Mouse (Mus musculus) embryonic facial prominence, embryonic 15.5 days (tissue): ENCODE measurements at regions not wholly inside any gene's neighbourhood (a gene's known extent, or its start where the extent isn't known, plus 50 kb on each side); places are given as distances from the start of the nearest gene placed in this dataset.

Experiments
- ATAC-seq: fragments of 200-750 bp; cut with Nextera tagmentation; 2 replicates; pipeline ENCODE4 v1.8.0; 2017; ENCODE audit warnings: low read depth, moderate TSS enrichment; ENCODE audit not compliant: insufficient number of reproducible peaks, low FRiP score, low TSS enrichment
- H3K27ac ChIP-seq: fragments of 300-500 bp; sonication (generic); replicated peaks from 2 replicates; pipeline ENCODE4 v1.5.1; 2015; ENCODE audit warnings: mild to moderate bottlenecking, inconsistent platforms
- H3K27me3 ChIP-seq: fragments of 300-500 bp; sonication (generic); 2 replicates; pipeline ENCODE4 v1.6.1; 2015; ENCODE audit warnings: inconsistent platforms
- H3K36me3 ChIP-seq: fragments of 300-500 bp; sonication (generic); 2 replicates; pipeline ENCODE4 v1.6.1; 2015; ENCODE audit warnings: mild to moderate bottlenecking, inconsistent platforms
- H3K4me1 ChIP-seq: fragments of 300-500 bp; sonication (generic); 2 replicates; pipeline ENCODE4 v1.6.1; 2015; ENCODE audit warnings: inconsistent platforms
- H3K4me2 ChIP-seq: fragments of 300-500 bp; sonication (generic); replicated peaks from 2 replicates; pipeline ENCODE4 v1.6.1; 2015; ENCODE audit warnings: mild to moderate bottlenecking, inconsistent platforms
- H3K4me3 ChIP-seq: fragments of 300-500 bp; sonication (generic); replicated peaks from 2 replicates; pipeline ENCODE4 v1.5.1; 2015; ENCODE audit warnings: mild to moderate bottlenecking, inconsistent platforms
- H3K9ac ChIP-seq: fragments of 300-500 bp; sonication (generic); 2 replicates; pipeline ENCODE4 v1.6.1; 2015; ENCODE audit warnings: inconsistent platforms
- H3K9me3 ChIP-seq: fragments of 300-500 bp; sonication (generic); replicated peaks from 2 replicates; pipeline ENCODE4 v1.6.1; 2016; ENCODE audit warnings: inconsistent platforms
- WGBS: fragments of 180-500 bp; shearing (Covaris S2); methylation state at CpG from one replicate; pipeline ENCODE4 v1.1.7; 2015; 5-methylcytosine and 5-hydroxymethylcytosine counted together

GRCm38 (mm10) chr15:67799871-67800270, 1299.2 kb upstream of the Lrrc6 start:
- H3K4me2 ChIP-seq, result no peak overlapping the region
- 52% methylated on average over 1 of the region's 1 CpGs for WGBS
- H3K4me1 ChIP-seq, result no peaks in the 10 kb centered on the region
- no peaks in the 10 kb centered on the region for H3K27me3 ChIP-seq
- H3K27ac ChIP-seq, result no peak overlapping the region
- no peak for ATAC-seq
- no peak overlapping the region for H3K4me3 ChIP-seq
- H3K9ac ChIP-seq, result no peak overlapping the region
- H3K9me3 ChIP-seq, result no peaks in the 10 kb centered on the region
- H3K36me3 ChIP-seq, result no peaks in the 10 kb centered on the region

DNA sequence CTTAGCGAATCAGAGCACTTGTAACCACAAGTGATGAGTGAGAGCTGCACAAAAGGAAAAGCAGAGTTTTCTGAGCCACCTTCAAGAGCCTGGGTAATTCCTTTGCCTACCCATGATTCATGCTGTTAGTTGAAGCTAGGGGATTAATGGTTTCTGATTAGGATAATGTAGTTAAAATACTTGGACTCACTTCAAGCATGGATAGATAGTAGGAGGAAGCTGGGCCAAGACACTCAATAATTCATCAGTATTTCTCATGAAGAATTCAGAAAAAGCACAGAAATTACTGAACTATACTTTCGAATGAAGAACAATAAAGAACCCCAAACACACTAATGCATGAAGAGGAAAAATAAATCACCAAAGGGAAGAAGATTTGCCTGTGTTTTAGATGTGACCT, 1294.9 kb upstream of the Lrrc6 start:
- Histone ChIP-seq H3K27me3 (no peaks in the 10 kb centered on the region), H3K9me3 (no peaks in the 10 kb centered on the region), H3K4me2 (no peak overlapping the region), H3K27ac (no peak overlapping the region), H3K36me3 (no peaks in the 10 kb centered on the region), H3K4me3 (no peak overlapping the region), H3K9ac (no peak overlapping the region), H3K4me1 (no peaks in the 10 kb centered on the region)
- WGBS, result 78% methylated on average over 2 of the region's 2 CpGs
- ATAC-seq, result no peak

GRCm38 (mm10) chr15:67792822-67793221, 1292.1 kb upstream of the Lrrc6 start:
- Histone ChIP-seq H3K9ac (no peak overlapping the region), H3K4me3 (no peak overlapping the region), H3K4me1 (no peaks in the 10 kb centered on the region), H3K27ac (no peak overlapping the region), H3K27me3 (no peaks in the 10 kb centered on the region), H3K36me3 (no peaks in the 10 kb centered on the region), H3K9me3 (no peaks in the 10 kb centered on the region), H3K4me2 (no peak overlapping the region)
- ATAC-seq, result no peak

GRCm38 (mm10) chr15:67788587-67788986, 1287.9 kb upstream of the Lrrc6 start:
- H3K27me3 ChIP-seq, result no peaks in the 10 kb centered on the region
- H3K4me2 ChIP-seq, result no peak overlapping the region
- no peak overlapping the region for H3K9ac ChIP-seq
- H3K36me3 ChIP-seq, result no peaks in the 10 kb centered on the region
- no peak for ATAC-seq
- H3K27ac ChIP-seq, result no peak overlapping the region
- no peaks in the 10 kb centered on the region for H3K9me3 ChIP-seq
- peaks cover 7% of the 10 kb centered on the region; the same call in 1 of the 2 replicates for H3K4me1 ChIP-seq
- H3K4me3 ChIP-seq, result no peak overlapping the region

DNA sequence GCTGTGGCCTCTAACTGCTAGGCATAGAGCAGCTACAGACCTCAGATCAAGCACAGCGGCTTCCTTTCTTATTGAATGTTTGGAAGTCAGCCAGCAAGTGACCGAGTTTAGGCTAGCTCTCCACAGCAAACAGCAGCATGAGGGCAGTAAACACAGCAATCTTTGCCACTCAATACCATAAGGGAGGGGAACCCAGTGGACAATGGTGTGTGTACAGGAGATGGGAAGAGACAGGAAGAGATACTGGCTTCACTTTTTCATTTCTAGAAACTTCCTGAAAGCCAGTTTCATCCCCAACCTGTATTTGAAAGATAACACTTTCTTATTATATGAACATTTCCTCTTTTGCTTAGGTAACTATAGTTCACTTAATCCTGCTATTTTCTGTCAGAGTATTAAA, 1284.9 kb upstream of the Lrrc6 start:
- Histone ChIP-seq H3K4me3 (no peak overlapping the region), H3K36me3 (no peaks in the 10 kb centered on the region), H3K27ac (no peak overlapping the region), H3K27me3 (no peaks in the 10 kb centered on the region), H3K9me3 (no peaks in the 10 kb centered on the region), H3K4me2 (no peak overlapping the region), H3K4me1 (peaks cover 7% of the 10 kb centered on the region; the same call in 1 of the 2 replicates), H3K9ac (no peak overlapping the region)
- WGBS, result 38% methylated on average over 2 of the region's 2 CpGs
- peak; percentile 47; the same call in 1 of the 2 replicates for ATAC-seq

GRCm38 (mm10) chr15:67783754-67784153, 1283.0 kb upstream of the Lrrc6 start:
- no peaks in the 10 kb centered on the region for H3K27me3 ChIP-seq
- no peak for ATAC-seq
- H3K4me3 ChIP-seq, result no peak overlapping the region
- peaks cover 7% of the 10 kb centered on the region; the same call in 1 of the 2 replicates for H3K4me1 ChIP-seq
- no peaks in the 10 kb centered on the region for H3K36me3 ChIP-seq
- H3K9me3 ChIP-seq, result no peaks in the 10 kb centered on the region
- H3K9ac ChIP-seq, result no peak overlapping the region
- no peak overlapping the region for H3K27ac ChIP-seq
- no peak overlapping the region for H3K4me2 ChIP-seq
- WGBS, result 45% methylated on average over 1 of the region's 1 CpGs

GRCm38 (mm10) chr15:67782505-67782904, 1281.8 kb upstream of the Lrrc6 start:
- H3K4me3 ChIP-seq, result no peak overlapping the region
- no peak overlapping the region for H3K4me2 ChIP-seq
- H3K9me3 ChIP-seq, result no peaks in the 10 kb centered on the region
- no peaks in the 10 kb centered on the region for H3K36me3 ChIP-seq
- ATAC-seq, result no peak
- H3K27me3 ChIP-seq, result no peaks in the 10 kb centered on the region
- H3K27ac ChIP-seq, result no peak overlapping the region
- no peak overlapping the region for H3K9ac ChIP-seq
- peaks cover 7% of the 10 kb centered on the region; the same call in 1 of the 2 replicates for H3K4me1 ChIP-seq
- 91% methylated on average over 4 of the region's 4 CpGs for WGBS

DNA sequence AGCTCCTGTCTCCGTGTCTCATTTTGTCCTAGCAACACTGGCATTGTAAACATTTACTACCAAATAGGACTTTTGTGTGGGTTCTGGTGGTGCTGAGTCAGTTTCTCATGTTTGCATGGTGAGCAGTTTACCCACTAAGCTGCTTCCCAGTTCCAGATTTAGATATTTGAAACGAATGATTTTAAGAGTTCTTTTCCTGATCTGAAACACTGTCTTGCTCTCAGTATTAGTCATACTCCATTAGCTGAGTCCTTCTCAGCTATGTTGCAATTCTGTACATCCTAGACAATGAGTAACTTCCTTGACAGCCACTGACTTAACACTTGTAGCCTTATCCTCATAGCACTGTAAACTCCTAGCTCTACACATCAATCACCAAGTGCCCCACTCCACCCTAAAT, 1280.1 kb upstream of the Lrrc6 start:
- H3K36me3 ChIP-seq, result no peaks in the 10 kb centered on the region
- no peaks in the 10 kb centered on the region for H3K27me3 ChIP-seq
- no peak overlapping the region for H3K4me3 ChIP-seq
- H3K9ac ChIP-seq, result no peak overlapping the region
- no peak for ATAC-seq
- H3K9me3 ChIP-seq, result no peaks in the 10 kb centered on the region
- no peak overlapping the region for H3K27ac ChIP-seq
- peaks cover 7% of the 10 kb centered on the region; the same call in 1 of the 2 replicates for H3K4me1 ChIP-seq
- H3K4me2 ChIP-seq, result no peak overlapping the region
- 61% methylated on average over 2 of the region's 2 CpGs for WGBS

GRCm38 (mm10) chr15:67767624-67768023, 1266.9 kb upstream of the Lrrc6 start:
- H3K4me1 ChIP-seq, result no peaks in the 10 kb centered on the region
- no peak overlapping the region for H3K4me3 ChIP-seq
- no peaks in the 10 kb centered on the region for H3K9me3 ChIP-seq
- H3K36me3 ChIP-seq, result no peaks in the 10 kb centered on the region
- H3K27ac ChIP-seq, result no peak overlapping the region
- no peaks in the 10 kb centered on the region for H3K27me3 ChIP-seq
- ATAC-seq, result no peak
- no peak overlapping the region for H3K9ac ChIP-seq
- H3K4me2 ChIP-seq, result no peak overlapping the region
- WGBS, result 74% methylated on average over 3 of the region's 3 CpGs

DNA sequence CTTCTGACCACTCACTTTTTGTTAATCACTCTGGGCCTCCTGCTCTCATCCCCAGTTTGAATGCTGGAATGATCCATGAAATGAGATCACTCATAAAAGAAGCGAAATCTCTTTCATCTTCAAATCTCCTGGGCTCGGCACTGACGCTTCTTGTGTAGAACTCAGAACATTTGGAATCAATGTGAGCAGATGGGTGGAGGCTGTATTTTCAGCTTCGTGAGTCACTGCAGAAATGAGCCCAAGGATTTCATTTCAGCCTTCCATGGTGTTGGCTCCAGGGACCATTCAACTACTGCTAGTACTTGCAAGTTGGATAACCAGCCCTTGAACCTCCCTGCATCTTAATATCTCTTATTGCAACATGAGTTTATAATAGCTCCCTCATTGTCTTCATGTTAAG, 1258.5 kb upstream of the Lrrc6 start:
- 47% methylated on average over 4 of the region's 4 CpGs for WGBS
- Histone ChIP-seq H3K27ac (no peak overlapping the region), H3K9me3 (no peaks in the 10 kb centered on the region), H3K27me3 (no peaks in the 10 kb centered on the region), H3K36me3 (no peaks in the 10 kb centered on the region), H3K9ac (no peak overlapping the region), H3K4me1 (no peaks in the 10 kb centered on the region), H3K4me3 (no peak overlapping the region), H3K4me2 (no peak overlapping the region)
- no peak for ATAC-seq

GRCm38 (mm10) chr15:67750582-67750981, 1249.9 kb upstream of the Lrrc6 start:
- Histone ChIP-seq H3K36me3 (no peaks in the 10 kb centered on the region), H3K9ac (no peak overlapping the region), H3K27ac (no peak overlapping the region), H3K27me3 (no peaks in the 10 kb centered on the region), H3K4me1 (no peaks in the 10 kb centered on the region), H3K9me3 (no peaks in the 10 kb centered on the region), H3K4me3 (no peak overlapping the region), H3K4me2 (no peak overlapping the region)
- no peak for ATAC-seq

DNA sequence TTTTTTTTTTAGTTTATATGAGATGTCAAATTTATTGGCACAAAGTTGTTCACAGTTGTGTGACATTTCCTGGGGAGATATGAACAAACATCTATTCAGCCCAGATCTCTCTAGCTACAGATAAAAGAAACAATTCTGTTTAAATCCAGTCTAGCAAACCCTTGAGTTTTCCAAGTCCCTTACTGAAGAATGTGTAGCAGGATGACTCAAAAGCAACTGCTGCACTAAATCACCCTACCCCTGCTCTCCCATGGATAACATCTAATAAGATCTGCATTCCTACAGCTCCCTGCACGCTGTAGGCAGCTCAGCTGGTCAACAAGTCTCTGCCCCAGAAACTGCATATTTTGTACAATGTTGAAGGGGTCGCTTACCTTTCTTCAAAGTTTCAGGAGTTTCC, 1242.6 kb upstream of the Lrrc6 start:
- no peak overlapping the region for H3K27ac ChIP-seq
- H3K4me1 ChIP-seq, result no peaks in the 10 kb centered on the region
- no peaks in the 10 kb centered on the region for H3K27me3 ChIP-seq
- no peaks in the 10 kb centered on the region for H3K9me3 ChIP-seq
- 58% methylated on average over 2 of the region's 2 CpGs for WGBS
- H3K4me3 ChIP-seq, result no peak overlapping the region
- H3K4me2 ChIP-seq, result no peak overlapping the region
- ATAC-seq, result no peak
- H3K9ac ChIP-seq, result no peak overlapping the region
- H3K36me3 ChIP-seq, result no peaks in the 10 kb centered on the region
